Mouse (Mus musculus) hindbrain, embryonic 10.5 days (tissue): ENCODE measurements around the gene Itga6. TPM values are rescaled to one million over a fixed set of nuclear protein-coding genes. Genes with fewer than 3 reads are reported as not detected.
A peak's percentile ranks its signal among the peaks of the same experiment; 100 is the strongest.

Source experiments
- DNase-seq: peaks from one replicate; pipeline ENCODE4 v3.0.0-alpha.2; 2017; ENCODE audit warnings: low spot score
- H3K27ac ChIP-seq: fragments of 300-500 bp; sonication (generic); 2 replicates; pipeline ENCODE4 v1.5.1; 2016; ENCODE audit warnings: mild to moderate bottlenecking, moderate library complexity
- H3K27me3 ChIP-seq: fragments of 300-500 bp; sonication (generic); 2 replicates; pipeline ENCODE4 v1.6.1; 2016; ENCODE audit warnings: mild to moderate bottlenecking; ENCODE audit not compliant: poor library complexity, insufficient read depth, severe bottlenecking
- H3K36me3 ChIP-seq: fragments of 300-500 bp; sonication (generic); 2 replicates; pipeline ENCODE4 v1.6.1; 2016; ENCODE audit warnings: mild to moderate bottlenecking, moderate library complexity
- H3K4me1 ChIP-seq: fragments of 300-500 bp; sonication (generic); replicated peaks from 2 replicates; pipeline ENCODE4 v1.6.1; 2016; ENCODE audit warnings: mild to moderate bottlenecking
- H3K4me3 ChIP-seq: fragments of 300-500 bp; sonication (generic); 2 replicates; pipeline ENCODE4 v1.5.1; 2016; ENCODE audit warnings: mild to moderate bottlenecking, moderate library complexity
- H3K9me3 ChIP-seq: fragments of 300-500 bp; sonication (generic); 2 replicates; pipeline ENCODE4 v1.6.1; 2016; ENCODE audit warnings: mild to moderate bottlenecking, moderate library complexity
- WGBS: fragments of 180-500 bp; shearing (Covaris S2); methylation state at CpG from one replicate; pipeline ENCODE4 v1.1.7; 2016; 5-methylcytosine and 5-hydroxymethylcytosine counted together
- polyA plus RNA-seq: library from polyadenylated mRNA; unstranded; fragments of >200 nt; fragmentation: Nextera tagmentation; extraction: Ambion mirVana; gene quantifications from 2 replicates; pipeline ENCODE4 v1.2.1, GENCODE M21; 2016

Gene Itga6
- polyA plus RNA-seq, 1 experiment from 2014 or later = 19.5 TPM

- H3K4me3 ChIP-seq = no peak overlapping the region
- no peak overlapping the region for H3K27ac ChIP-seq
- no peak for DNase-seq
- H3K27me3 ChIP-seq = no peaks in the 10 kb centered on the region
- H3K4me1 ChIP-seq = peaks cover 21% of the 10 kb centered on the region
- WGBS = 76% methylated on average over 2 of the region's 2 CpGs
- H3K36me3 ChIP-seq = peaks cover 46% of the 10 kb centered on the region
- no peaks in the 10 kb centered on the region for H3K9me3 ChIP-seq
These were observed 133.0 kb downstream of the Itga6 start for GRCm38 (mm10) chr2:71878441-71878840.

GRCm38 (mm10) chr2:71878943-71879342 lies 133.5 kb downstream of the Itga6 start:
- H3K36me3 ChIP-seq = peaks cover 51% of the 10 kb centered on the region
- peaks cover 16% of the 10 kb centered on the region for H3K4me1 ChIP-seq
- H3K9me3 ChIP-seq = no peaks in the 10 kb centered on the region

GRCm38 (mm10) chr2:71882914-71883651 lies 137.7 kb downstream of the Itga6 start:
- no peaks in the 10 kb centered on the region for H3K27me3 ChIP-seq
- H3K36me3 ChIP-seq = peaks cover 85% of the 10 kb centered on the region
- 87% methylated on average over 19 of the region's 19 CpGs for WGBS

More at GRCm38 (mm10) chr2:71878943-71879342, 133.5 kb downstream of the Itga6 start:
- Histone ChIP-seq H3K27me3 (no peaks in the 10 kb centered on the region), H3K27ac (no peak overlapping the region), H3K4me3 (no peak overlapping the region)
- DNase-seq = no peak

GRCm38 (mm10) chr2:71887269-71887668 lies 141.9 kb downstream of the Itga6 start:
- peaks cover 93% of the 10 kb centered on the region for H3K36me3 ChIP-seq

More at GRCm38 (mm10) chr2:71882914-71883651, 137.7 kb downstream of the Itga6 start:
- no peak for DNase-seq
- Histone ChIP-seq H3K9me3 (no peaks in the 10 kb centered on the region), H3K4me3 (no peak overlapping the region), H3K4me1 (no peaks in the 10 kb centered on the region), H3K27ac (no peak overlapping the region)

GRCm38 (mm10) chr2:71888437-71888836 lies 143.0 kb downstream of the Itga6 start:
- H3K9me3 ChIP-seq = no peaks in the 10 kb centered on the region
- DNase-seq = no peak
- no peak overlapping the region for H3K4me3 ChIP-seq
- 80% methylated on average over 4 of the region's 4 CpGs for WGBS
- no peaks in the 10 kb centered on the region for H3K27me3 ChIP-seq
- no peaks in the 10 kb centered on the region for H3K4me1 ChIP-seq
- no peak overlapping the region for H3K27ac ChIP-seq
- H3K36me3 ChIP-seq = peaks cover 93% of the 10 kb centered on the region

More at GRCm38 (mm10) chr2:71887269-71887668, 141.9 kb downstream of the Itga6 start:
- H3K27me3 ChIP-seq = no peaks in the 10 kb centered on the region
- H3K27ac ChIP-seq = no peak overlapping the region
- DNase-seq = no peak
- 94% methylated on average over 4 of the region's 4 CpGs for WGBS
- H3K4me3 ChIP-seq = no peak overlapping the region
- no peaks in the 10 kb centered on the region for H3K9me3 ChIP-seq
- H3K4me1 ChIP-seq = no peaks in the 10 kb centered on the region

- H3K27me3 ChIP-seq = no peaks in the 10 kb centered on the region
- H3K9me3 ChIP-seq = no peaks in the 10 kb centered on the region
- no peak overlapping the region for H3K27ac ChIP-seq
- no peak overlapping the region for H3K4me3 ChIP-seq
- no peak for DNase-seq
- H3K4me1 ChIP-seq = no peaks in the 10 kb centered on the region
- WGBS = 93% methylated on average over 2 of the region's 2 CpGs
- H3K36me3 ChIP-seq = peaks cover 91% of the 10 kb centered on the region
These were observed 146.1 kb downstream of the Itga6 start for GRCm38 (mm10) chr2:71891536-71891935.

GRCm38 (mm10) chr2:71892741-71893349 lies 147.4 kb downstream of the Itga6 start:
- Histone ChIP-seq H3K9me3 (no peaks in the 10 kb centered on the region), H3K4me1 (peaks cover 3% of the 10 kb centered on the region; the same call in 1 of the 2 replicates), H3K27me3 (no peaks in the 10 kb centered on the region), H3K27ac (no peak overlapping the region), H3K4me3 (no peak overlapping the region), H3K36me3 (peaks cover 83% of the 10 kb centered on the region)
- no peak for DNase-seq
- 91% methylated on average over 7 of the region's 7 CpGs for WGBS

- DNase-seq = no peak
- Histone ChIP-seq H3K27ac (no peak overlapping the region), H3K4me3 (no peak overlapping the region), H3K4me1 (peaks cover 3% of the 10 kb centered on the region; the same call in 1 of the 2 replicates), H3K36me3 (peaks cover 68% of the 10 kb centered on the region), H3K27me3 (no peaks in the 10 kb centered on the region), H3K9me3 (no peaks in the 10 kb centered on the region)
- WGBS = 95% methylated on average over 13 of the region's 13 CpGs
These were observed 150.3 kb downstream of the Itga6 start for GRCm38 (mm10) chr2:71895596-71896286.

- Histone ChIP-seq H3K4me3 (no peak overlapping the region), H3K9me3 (no peaks in the 10 kb centered on the region), H3K36me3 (peaks cover 64% of the 10 kb centered on the region), H3K4me1 (peaks cover 3% of the 10 kb centered on the region; the same call in 1 of the 2 replicates), H3K27me3 (no peaks in the 10 kb centered on the region), H3K27ac (no peak overlapping the region)
- WGBS = 78% methylated on average over 12 of the region's 12 CpGs
- DNase-seq = no peak
These were observed 152.0 kb downstream of the Itga6 start for GRCm38 (mm10) chr2:71897420-71897819.

GRCm38 (mm10) chr2:71898335-71898856 lies 153.0 kb downstream of the Itga6 start:
- Histone ChIP-seq H3K27ac (no peak overlapping the region), H3K4me3 (no peak overlapping the region), H3K9me3 (no peaks in the 10 kb centered on the region), H3K36me3 (peaks cover 54% of the 10 kb centered on the region), H3K4me1 (peaks cover 3% of the 10 kb centered on the region; the same call in 1 of the 2 replicates), H3K27me3 (no peaks in the 10 kb centered on the region)
- WGBS = 60% methylated on average over 8 of the region's 8 CpGs
- DNase-seq = peak; percentile 11

- Histone ChIP-seq H3K36me3 (peaks cover 42% of the 10 kb centered on the region), H3K27me3 (no peaks in the 10 kb centered on the region), H3K4me3 (no peak overlapping the region), H3K4me1 (peaks cover 3% of the 10 kb centered on the region; the same call in 1 of the 2 replicates), H3K9me3 (no peaks in the 10 kb centered on the region), H3K27ac (no peak overlapping the region)
- 84% methylated on average over 15 of the region's 15 CpGs for WGBS
- DNase-seq = no peak
These were observed 154.5 kb downstream of the Itga6 start for GRCm38 (mm10) chr2:71899886-71900285.

GRCm38 (mm10) chr2:71905154-71905553 lies 159.7 kb downstream of the Itga6 start:
- 95% methylated on average over 7 of the region's 7 CpGs for WGBS
- Histone ChIP-seq H3K9me3 (no peaks in the 10 kb centered on the region), H3K4me1 (no peaks in the 10 kb centered on the region), H3K36me3 (peaks cover 18% of the 10 kb centered on the region), H3K4me3 (no peak overlapping the region), H3K27ac (no peak overlapping the region), H3K27me3 (no peaks in the 10 kb centered on the region)
- no peak for DNase-seq
